Mouse (Mus musculus) c-Kit-positive CD71-negative TER-119-negative erythroid progenitor cells, embryonic 14.5 days (primary cell): Measurements from ENCODE around the gene Tshz2.

ENCODE experiments used
- DNase-seq: peaks from one replicate; pipeline ENCODE4 v3.0.0-alpha.2; 2013; ENCODE audit warnings: low read depth

Tshz2 gene

DNA sequence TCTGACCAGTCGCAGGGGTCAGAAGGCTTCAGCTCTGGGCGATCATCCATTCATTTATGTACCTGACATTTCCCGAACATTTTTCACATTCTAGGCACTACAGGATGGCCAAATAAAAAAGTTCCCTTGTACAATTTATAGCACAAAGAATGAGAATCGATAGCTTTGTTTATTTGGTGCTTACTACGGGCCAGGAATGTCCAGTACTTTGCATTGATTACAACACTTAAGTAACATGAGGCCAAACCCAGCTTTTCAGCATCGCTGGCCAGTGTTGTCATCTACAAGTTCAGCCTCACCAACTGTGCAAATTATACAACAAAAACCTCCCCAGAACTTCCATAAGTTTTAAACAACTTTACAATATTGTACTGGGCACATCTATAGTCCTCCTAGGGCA is 315.3 kb downstream of the Tshz2 start:
- no peak for DNase-seq

DNA sequence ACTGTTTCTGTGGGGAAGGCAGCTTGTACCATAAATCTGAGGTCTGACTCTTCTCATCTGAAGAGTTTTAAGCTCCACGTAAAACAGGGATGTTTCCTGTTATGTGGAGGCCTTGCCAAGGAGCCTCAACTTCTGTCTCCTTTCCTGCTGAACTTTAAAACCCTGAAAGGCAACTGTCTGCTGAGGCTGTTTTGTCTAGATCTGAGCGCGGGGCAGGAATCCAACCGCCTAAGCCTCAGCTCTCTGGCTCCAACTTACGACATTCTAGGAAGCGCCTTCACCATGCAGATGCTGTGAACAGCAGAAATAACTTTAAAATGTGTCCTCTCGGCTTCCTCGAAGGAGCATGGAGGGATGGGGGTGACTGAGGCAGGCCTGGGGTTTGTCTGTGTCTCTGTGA is 318.2 kb downstream of the Tshz2 start:
- DNase-seq = no peak

DNA sequence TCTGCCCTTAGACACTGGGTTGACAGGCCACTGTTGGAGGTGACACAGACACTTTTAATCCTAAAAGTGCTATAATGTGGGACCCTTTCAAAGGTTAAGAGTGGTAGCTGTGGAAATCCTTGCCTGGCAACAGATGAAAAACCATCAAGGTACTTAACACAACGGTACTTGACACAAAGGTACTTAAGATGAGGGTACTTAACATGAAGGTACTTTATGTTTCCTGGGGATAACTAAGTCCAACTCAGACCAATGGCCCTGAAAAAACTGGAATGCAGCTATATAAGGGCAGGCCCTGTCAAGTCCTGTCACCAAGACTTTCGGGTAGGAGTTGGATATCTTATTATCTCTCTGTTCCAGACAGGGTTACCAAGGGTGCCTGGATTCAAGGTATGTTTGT is 320.2 kb downstream of the Tshz2 start:
- no peak for DNase-seq

DNA sequence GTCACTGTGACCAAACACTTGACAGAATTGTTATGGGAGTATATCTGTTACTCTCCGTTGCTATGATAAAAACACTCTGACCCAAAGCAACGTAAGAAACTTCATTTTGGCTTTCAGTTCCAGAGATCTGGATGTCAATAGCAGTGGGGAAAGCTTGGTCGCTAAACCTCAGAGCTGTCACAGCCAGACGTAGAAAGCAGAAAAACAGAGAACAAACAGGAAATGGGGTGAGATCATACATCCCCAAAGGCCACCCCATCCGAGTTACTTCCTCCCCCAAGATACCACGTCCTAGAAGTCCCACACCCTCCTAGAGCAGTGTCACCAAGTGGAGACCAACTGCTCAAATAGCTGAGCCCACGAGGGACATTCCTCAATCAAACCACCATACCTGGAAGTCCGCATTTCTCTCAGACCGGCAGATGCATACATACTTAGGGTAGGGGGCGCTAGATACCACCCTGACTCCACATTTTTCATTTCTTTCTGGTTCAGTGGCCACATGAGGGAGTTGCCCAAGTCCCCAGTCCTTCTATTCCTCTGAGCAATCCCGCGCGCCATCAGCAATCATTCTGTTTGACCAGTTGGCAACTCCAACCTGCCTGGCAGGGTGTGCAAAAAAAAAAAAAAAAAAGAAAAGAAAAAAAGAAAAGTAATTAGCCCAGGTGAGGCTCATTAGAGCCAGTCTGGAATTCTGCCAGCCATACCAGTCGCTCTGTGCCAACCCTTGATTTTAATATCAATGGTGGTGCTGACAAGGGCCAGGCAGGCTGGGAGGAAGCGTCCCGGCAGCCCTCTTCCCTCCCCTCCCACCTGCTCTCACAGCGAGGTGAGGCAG is 326.1 kb downstream of the Tshz2 start:
- peak; percentile 8 for DNase-seq

- no peak for DNase-seq
These were observed 328.8 kb downstream of the Tshz2 start for GRCm38 (mm10) chr2:169961463-169962230.

DNA sequence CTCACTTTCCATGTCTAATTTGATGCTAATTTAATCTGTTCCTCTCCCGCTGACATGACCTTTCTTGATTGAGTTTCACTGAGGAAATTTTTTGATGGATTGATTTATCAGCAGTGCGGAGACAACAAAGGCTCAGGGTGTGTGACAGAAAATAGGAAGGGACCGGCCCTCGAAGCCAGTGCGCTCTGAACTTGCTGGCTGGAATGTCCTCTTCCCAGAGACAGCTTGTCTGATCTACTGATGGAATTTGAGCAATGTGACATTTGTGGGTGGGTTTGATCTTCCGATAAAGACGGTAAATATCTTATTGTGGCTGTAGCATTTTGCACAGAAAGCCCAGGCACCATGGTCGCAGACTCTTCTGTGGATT is 329.4 kb downstream of the Tshz2 start:
- no peak for DNase-seq

DNA sequence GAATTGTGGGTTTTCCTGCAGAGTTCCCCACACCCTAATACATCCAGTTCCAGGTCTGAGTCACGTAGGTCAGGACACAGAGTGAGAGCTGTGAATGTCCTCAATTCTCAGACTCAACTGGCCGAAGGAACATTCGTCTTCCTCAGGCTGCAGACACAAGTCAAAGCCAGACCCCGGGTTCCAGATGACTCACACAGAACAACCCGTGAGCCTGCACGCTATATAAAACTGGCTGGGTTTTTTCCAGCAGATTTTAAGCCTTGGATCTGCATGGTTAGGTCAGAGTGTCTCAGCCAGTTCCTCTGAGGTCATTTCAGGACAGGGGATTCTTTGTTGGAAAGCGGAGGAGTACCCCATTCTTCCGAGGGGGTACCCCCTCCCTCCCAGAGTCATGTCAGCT is 330.0 kb downstream of the Tshz2 start:
- DNase-seq = no peak

- no peak for DNase-seq
These were observed 337.7 kb downstream of the Tshz2 start for GRCm38 (mm10) chr2:169970481-169970880.

DNA sequence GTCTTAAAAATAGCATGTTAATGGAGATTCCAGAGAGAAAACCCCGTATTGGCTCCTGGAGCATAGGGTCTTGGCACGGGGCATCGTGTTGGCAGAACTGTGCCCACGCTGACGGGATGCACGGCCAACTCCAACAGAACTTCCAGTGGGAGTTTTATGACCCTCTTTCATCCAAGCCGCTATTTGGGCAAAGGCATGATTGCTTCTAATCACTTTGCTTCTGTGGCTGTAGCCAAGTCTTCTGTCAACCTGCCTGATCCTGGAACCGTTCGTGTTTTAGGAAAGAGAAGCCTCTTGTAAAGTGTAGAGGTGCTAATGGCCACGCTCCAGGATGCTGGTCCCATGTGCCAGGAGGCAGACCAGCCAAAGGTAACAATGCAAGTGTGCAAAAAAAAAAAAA is 350.1 kb downstream of the Tshz2 start:
- DNase-seq = no peak

GRCm38 (mm10) chr2:169987186-169987585 is 354.4 kb downstream of the Tshz2 start:
- no peak for DNase-seq

GRCm38 (mm10) chr2:169989186-169989585 is 356.4 kb downstream of the Tshz2 start:
- no peak for DNase-seq

DNA sequence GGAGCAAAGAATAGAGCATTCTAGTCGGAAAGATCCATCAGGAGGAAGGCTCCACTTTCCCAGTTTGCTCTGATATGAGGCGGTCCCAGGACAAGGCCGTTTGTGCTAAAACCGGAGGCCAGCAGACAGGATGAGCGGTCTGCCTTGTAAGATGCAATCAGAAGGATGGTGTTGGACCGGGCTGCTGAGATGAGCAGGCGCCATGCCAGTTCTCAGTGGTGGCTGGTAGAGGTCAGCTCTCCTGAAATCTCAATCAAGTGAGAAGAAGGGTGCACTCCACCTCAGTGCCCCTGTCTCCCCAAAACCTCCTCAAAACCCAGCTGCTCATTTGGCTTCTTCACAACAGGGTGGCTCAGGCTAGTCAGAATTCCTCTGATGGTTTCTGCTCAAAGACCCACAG is 358.2 kb downstream of the Tshz2 start:
- no peak for DNase-seq

GRCm38 (mm10) chr2:169995987-169996386 is 363.2 kb downstream of the Tshz2 start:
- no peak for DNase-seq

DNA sequence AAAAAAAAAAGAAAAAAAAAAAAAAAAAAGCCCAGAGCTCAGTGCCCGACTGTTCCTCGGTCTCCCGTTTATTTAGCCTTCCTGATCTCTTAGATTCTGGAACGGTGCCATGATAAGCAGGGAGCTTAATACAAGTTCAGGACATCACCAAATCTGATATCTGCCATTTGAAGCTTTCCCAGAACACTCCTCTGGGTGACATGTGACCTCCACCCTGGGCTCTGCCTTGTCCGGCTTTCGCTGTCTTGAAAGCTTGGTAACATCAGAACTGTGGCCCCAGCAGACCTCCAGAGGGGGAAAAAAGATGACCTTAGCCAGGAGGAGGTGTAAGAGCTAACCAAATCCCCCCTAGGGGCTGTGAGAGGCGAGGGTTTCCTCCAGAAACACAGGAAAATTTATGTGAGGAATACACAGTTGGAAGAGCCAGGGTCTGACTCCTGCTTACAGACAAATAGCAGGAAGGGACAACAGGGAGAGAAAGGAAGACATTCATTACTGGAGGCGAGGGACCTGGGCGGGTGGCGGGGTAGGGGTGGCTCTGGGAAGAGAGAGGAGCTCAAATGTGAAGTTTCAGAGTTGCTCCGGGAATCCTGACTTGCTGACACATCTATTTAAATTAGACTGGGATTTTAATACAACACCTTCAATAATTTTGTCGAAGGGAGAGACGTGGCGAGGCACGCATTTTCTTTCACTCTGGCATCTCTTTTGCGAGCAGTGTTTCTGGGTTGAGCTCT is 363.9 kb downstream of the Tshz2 start:
- DNase-seq = no peak

GRCm38 (mm10) chr2:169997276-169998049 is 364.6 kb downstream of the Tshz2 start:
- no peak for DNase-seq

DNA sequence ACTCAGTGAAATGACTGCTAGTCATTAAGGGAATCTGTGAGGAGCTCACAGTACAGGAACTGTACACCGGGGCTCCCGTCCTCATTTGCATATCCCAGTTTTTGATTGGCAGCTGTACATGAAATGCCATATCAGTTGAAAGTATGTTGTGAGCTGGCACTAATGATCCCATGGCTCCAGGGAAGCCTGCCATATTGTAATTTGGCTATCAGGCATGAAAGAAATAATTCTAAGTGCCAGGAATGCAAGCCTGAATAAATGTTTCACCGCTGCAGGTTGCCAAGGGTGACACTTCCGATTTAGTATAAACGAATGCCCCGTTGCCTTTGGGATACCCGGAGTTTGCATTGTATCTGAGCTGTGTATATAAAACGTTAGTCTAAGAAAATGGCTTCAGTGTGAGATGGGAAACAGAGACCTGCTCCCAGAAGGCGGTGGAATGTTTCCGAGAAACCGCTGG is 366.1 kb downstream of the Tshz2 start:
- DNase-seq = no peak

DNA sequence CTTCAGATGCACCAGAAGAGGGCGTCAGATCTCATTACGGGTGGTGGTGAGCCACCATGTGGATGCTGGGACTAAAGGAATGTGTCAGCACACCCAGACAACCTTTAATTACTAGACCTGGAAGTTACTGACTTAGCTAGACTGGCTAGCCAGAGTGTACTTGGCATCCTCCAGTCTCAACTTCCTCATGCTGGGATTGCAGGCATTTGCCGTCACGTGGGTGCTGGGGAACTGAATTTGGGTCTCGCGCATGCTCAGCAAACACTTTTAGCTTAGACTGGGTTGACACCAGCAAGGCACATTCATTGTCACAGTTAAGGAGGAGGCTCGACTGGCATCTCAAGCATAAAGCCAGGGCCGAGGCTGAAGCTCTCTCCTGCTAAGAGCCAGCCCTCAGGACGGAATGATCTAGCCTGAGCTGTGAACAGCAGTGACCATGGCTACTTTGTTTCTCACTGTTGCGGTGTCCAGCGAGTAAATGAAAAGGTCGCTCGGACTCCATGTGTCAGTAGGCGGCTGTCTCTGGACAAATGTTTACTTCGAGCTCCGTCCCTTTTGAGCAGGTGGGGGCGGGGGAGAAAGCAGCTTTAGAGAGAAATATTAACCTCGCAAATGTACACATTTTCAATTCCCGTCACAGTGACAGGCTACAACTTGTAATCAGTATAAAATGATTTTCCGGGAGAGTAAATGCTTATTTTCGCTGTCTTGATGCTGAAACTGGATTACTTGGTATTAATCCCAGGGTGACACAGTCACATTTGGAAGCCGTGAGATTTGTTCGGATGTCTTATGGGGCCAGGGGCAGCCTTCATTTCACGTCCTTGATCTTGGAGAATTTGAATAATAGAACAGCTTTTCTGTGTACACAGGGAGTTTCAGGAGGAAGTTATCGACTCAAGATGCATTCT is 370.0 kb downstream of the Tshz2 start:
- no peak for DNase-seq

GRCm38 (mm10) chr2:170003666-170004065 is 370.9 kb downstream of the Tshz2 start:
- no peak for DNase-seq

GRCm38 (mm10) chr2:170006829-170007228 is 374.0 kb downstream of the Tshz2 start:
- no peak for DNase-seq

DNA sequence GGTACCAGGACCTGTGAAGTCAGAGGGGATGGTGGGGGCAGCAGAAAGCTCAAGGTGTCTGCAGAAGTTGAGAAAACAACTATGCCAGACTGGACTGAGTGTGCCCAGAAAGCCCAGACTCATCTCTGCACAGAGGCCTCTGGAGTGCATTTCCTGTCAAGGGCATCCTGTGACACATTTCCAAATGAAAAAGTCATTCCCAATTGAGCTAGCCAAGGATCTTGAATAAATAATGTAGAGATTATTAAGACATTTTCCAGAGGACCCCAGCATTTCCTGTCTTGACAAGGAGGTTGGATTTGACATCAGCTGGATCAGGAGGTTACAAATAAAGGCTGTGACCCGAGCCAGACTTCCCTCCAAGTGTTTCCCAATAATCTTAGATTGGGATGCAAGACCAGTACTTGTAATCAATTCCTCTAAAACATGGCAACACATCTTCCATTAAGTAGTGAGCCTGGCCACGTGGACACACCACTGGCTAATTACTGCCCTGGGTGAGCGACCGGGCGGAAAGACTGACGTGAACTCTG is 374.7 kb downstream of the Tshz2 start:
- DNase-seq = no peak

DNA sequence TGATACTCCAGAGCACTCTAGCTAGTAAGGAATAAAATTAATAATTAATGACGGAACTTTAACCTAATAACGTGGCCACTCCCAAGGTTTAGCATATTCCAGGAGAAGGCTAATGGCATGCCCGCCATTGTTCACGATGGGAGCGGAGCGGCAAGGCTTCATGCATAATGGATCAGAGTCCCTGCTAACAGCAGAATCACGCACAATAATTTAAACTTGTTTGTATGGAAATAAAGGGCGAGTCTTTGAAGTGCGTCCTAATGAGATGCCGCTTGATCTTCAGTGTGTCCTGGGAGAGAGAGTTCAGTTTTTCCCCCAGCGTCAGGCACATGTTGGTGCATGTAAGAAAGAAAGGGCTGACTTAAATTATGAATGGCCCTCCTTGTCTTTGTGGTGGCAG is 376.9 kb downstream of the Tshz2 start:
- no peak for DNase-seq
